Mouse (Mus musculus) spleen, adult 2 months (tissue): ENCODE measurements around the gene Atp8b5.

Source experiments
- CTCF ChIP-seq: fragments of 200-500 bp; IDR thresholded peaks from 2 replicates; pipeline ENCODE4 v1.5.1; 2011; ENCODE audit warnings: mild to moderate bottlenecking, inconsistent platforms; ENCODE audit not compliant: insufficient read depth, insufficient read length, insufficient replicate concordance; ENCODE audit errors: extremely low read depth
- POLR2A ChIP-seq: fragments of 200-500 bp; IDR thresholded peaks from 2 replicates; pipeline ENCODE4 v1.6.1; 2011; ENCODE audit warnings: low read depth, low read length, inconsistent platforms

DNA sequence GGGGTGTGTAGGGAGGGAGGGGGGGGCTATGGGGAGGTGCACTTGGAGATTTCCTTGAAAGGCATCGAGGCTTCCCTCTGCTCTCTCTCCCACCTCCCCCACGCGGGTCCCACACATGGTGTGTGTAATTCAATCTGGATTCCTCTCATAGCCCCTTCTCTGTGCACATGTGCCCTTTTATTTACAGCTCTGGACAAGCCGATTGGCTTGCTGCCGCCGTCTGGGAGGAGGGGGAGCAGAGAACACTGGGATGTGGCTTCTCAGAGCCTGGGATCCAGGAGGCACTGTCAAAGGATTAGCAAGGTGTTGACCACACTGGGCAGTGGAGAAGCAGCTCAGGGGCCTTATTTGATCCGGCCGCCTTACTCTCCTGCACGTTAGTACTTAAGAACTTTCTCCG lies 134.0 kb downstream of the Atp8b5 start:
- TF ChIP-seq POLR2A: no peak
- TF ChIP-seq CTCF: no peak
